In the genomic region with DNA sequence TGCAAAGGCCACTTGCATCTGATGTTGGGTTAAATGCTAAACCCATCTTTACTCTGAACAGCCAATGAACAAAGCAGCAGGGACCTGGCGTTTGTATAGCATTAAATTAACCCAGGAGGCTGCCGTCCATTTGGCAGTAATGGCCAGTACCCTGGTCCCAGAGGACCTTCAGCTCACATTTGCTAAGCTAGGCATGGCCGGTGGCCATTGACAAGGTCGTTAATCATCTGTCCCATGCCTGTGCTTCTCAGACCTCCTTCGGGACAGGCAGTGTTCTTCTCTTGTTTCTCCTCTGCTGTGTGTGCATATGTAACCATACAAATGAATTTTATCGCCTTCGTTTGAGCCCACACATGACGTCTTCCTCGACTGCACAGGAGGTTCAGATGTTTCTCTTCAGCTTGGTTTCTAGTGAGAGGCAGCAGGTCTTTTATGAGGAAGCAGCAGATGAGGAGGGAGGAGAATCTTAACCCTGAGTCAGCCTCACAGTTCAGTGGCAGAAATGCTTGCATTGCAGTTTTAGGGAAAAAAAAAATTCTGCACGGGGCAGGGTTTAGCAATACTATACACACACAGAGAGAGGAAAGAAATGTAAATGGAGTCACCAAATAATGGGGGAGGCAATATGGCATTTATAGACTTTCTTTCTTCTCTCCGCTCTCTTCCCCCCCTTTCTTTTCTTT, we compare ENCODE assay signal across 13 mouse cellular contexts.
A peak's percentile ranks its signal among the peaks of the same experiment; 100 is the strongest.
DNase-seq lines count a peak whose midpoint lies in the region; ATAC-seq and TF ChIP-seq lines count a peak whose summit lies in the region.
"Had no signal": no experiment of that assay in that cellular context is flagged by ENCODE, and none has a peak within 500 bp of the region (broad histone marks: within the 10 kb centered on the region; RNA-seq: fewer than 3 reads in every experiment).

No protein-coding gene starts in this region.

- no peaks in the 10 kb centered on the region for H3K9me3 ChIP-seq in liver, embryonic 12.5 days (replicated peaks)
- H3K9me3 ChIP-seq in hindbrain, embryonic 10.5 days, result no peaks in the 10 kb centered on the region
- no peaks in the 10 kb centered on the region for H3K9me3 ChIP-seq in neural tube, embryonic 11.5 days (ENCODE audit: control insufficient read depth, low read length)
- H3K9me3 ChIP-seq: forebrain, embryonic 15.5 days; liver, embryonic 13.5 days had no signal

- H3K79me2 ChIP-seq in liver, adult 2 months (ENCODE audit: control insufficient read depth, insufficient read depth, low read length), result no peaks in the 10 kb centered on the region

- H3K9ac ChIP-seq in liver, adult 2 months (ENCODE audit: low read depth, low read length), result no peak overlapping the region
- no peak overlapping the region for H3K9ac ChIP-seq in liver, embryonic 12.5 days
- H3K9ac ChIP-seq in neural tube, embryonic 11.5 days (ENCODE audit: low read length), result no peak overlapping the region
- H3K9ac ChIP-seq: forebrain, embryonic 15.5 days; liver, embryonic 13.5 days had no signal

- H3K36me3 ChIP-seq in liver, adult 2 months (ENCODE audit: control insufficient read depth, insufficient read depth, low read length), result no peaks in the 10 kb centered on the region
- H3K36me3 ChIP-seq in liver, embryonic 12.5 days, result no peaks in the 10 kb centered on the region
- no peaks in the 10 kb centered on the region for H3K36me3 ChIP-seq in hindbrain, embryonic 10.5 days
- H3K36me3 ChIP-seq in neural tube, embryonic 11.5 days (ENCODE audit: control insufficient read depth, insufficient read depth, low read length), result no peaks in the 10 kb centered on the region
- H3K36me3 ChIP-seq: forebrain, embryonic 15.5 days; liver, embryonic 13.5 days had no signal

- no peak overlapping the region for H3K4me2 ChIP-seq in liver, embryonic 12.5 days
- no peak overlapping the region for H3K4me2 ChIP-seq in neural tube, embryonic 11.5 days (ENCODE audit: low read depth)
- H3K4me2 ChIP-seq: forebrain, embryonic 15.5 days; heart, embryonic 11.5 days; liver, embryonic 13.5 days had no signal

- WGBS in liver, adult 2 months, result 70% methylated on average over 11 of the region's 11 CpGs
- WGBS in liver, embryonic 12.5 days (ENCODE audit: insufficient replicate concordance), result 58% methylated on average over 11 of the region's 11 CpGs
- WGBS in hindbrain, embryonic 10.5 days, result 61% methylated on average over 11 of the region's 11 CpGs
- WGBS in neural tube, embryonic 11.5 days, result 32% methylated on average over 11 of the region's 11 CpGs

- no peaks in the 10 kb centered on the region for H3K4me1 ChIP-seq in liver, adult 2 months (ENCODE audit: control insufficient read depth, insufficient read depth, low read length)
- H3K4me1 ChIP-seq in liver, embryonic 12.5 days, result no peaks in the 10 kb centered on the region
- H3K4me1 ChIP-seq in hindbrain, embryonic 10.5 days (replicated peaks), result peaks cover 11% of the 10 kb centered on the region; the same call in 1 of the 2 replicates
- peaks cover 4% of the 10 kb centered on the region for H3K4me1 ChIP-seq in neural tube, embryonic 11.5 days (ENCODE audit: control insufficient read depth, insufficient read depth, low read length)
- H3K4me1 ChIP-seq: forebrain, embryonic 15.5 days; liver, embryonic 13.5 days had no signal

- H3K27me3 ChIP-seq in liver, adult 2 months (ENCODE audit: control insufficient read depth, insufficient read depth, low read length), result no peaks in the 10 kb centered on the region
- no peaks in the 10 kb centered on the region for H3K27me3 ChIP-seq in liver, embryonic 12.5 days (replicated peaks)
- no peaks in the 10 kb centered on the region for H3K27me3 ChIP-seq in hindbrain, embryonic 10.5 days (ENCODE audit: insufficient read depth, poor library complexity, severe bottlenecking)
- no peaks in the 10 kb centered on the region for H3K27me3 ChIP-seq in neural tube, embryonic 11.5 days (ENCODE audit: control insufficient read depth, insufficient read depth, low read length)
- H3K27me3 ChIP-seq: forebrain, embryonic 15.5 days; liver, embryonic 13.5 days had no signal

- no peak for TF ChIP-seq CTCF in liver, adult 2 months (IDR thresholded peaks at IDR 0.05; ENCODE audit: low read depth, low read length)

- ATAC-seq in liver, embryonic 12.5 days, result no peak
- peak; percentile 84 for ATAC-seq in neural tube, embryonic 11.5 days (ENCODE audit: insufficient read depth, low FRiP score, low TSS enrichment)
- ATAC-seq: forebrain, embryonic 15.5 days had no signal

- no peak overlapping the region for H3K27ac ChIP-seq in liver, adult 2 months (replicated peaks; ENCODE audit: insufficient read depth, low read depth, low read length)
- H3K27ac ChIP-seq in liver, embryonic 12.5 days, result no peak overlapping the region
- 0 out of 2 replicates have a peak overlapping the region, but pooled peaks have one; percentile 3 for H3K27ac ChIP-seq in hindbrain, embryonic 10.5 days
- H3K27ac ChIP-seq in neural tube, embryonic 11.5 days (ENCODE audit: low read depth, low read length), result peak overlapping the region; percentile 5; the same call in 1 of the 2 replicates
- H3K27ac ChIP-seq: forebrain, embryonic 15.5 days; liver, embryonic 13.5 days had no signal

- no peak for TF ChIP-seq POLR2A in liver, adult 2 months (IDR thresholded peaks at IDR 0.05; ENCODE audit: extremely low read depth, insufficient read depth, low read length)

- no peak overlapping the region for H3K4me3 ChIP-seq in liver, adult 2 months (ENCODE audit: insufficient read depth, low read depth, low read length)
- no peak overlapping the region for H3K4me3 ChIP-seq in liver, embryonic 12.5 days
- H3K4me3 ChIP-seq in hindbrain, embryonic 10.5 days, result no peak overlapping the region
- H3K4me3 ChIP-seq in neural tube, embryonic 11.5 days (ENCODE audit: low read depth, low read length), result no peak overlapping the region
- H3K4me3 ChIP-seq: forebrain, embryonic 15.5 days; liver, embryonic 13.5 days had no signal

- peak; percentile 31 to 63 for DNase-seq in cerebellum, postnatal 10 days
- DNase-seq in cerebellum, adult 9-10 months, result no peak
- DNase-seq in liver, adult 2 months (ENCODE audit: extremely low read depth, low read depth, low spot score), result peak; percentile 3
- DNase-seq in hindbrain, embryonic 10.5 days (ENCODE audit: low spot score), result peak; percentile 46
- peak; percentile 61 for DNase-seq in neural tube, embryonic 11.5 days (ENCODE audit: low spot score)
- no peak for DNase-seq in thymus, adult 18-20 months
- no peak for DNase-seq in heart, adult 18-20 months
- DNase-seq: liver, embryonic 13.5 days; lung, postnatal 4 days; thymus, adult 2 months had no signal

Comparison
In these comparisons a context has a peak if more than half of its experiments do, and no peak if none do; other contexts are left out.
1. DNase-seq: peak in cerebellum, postnatal 10 days (2 of 2), liver, adult 2 months (single experiment), hindbrain, embryonic 10.5 days (single experiment) and neural tube, embryonic 11.5 days (single experiment); none in cerebellum, adult 9-10 months (single experiment), thymus, adult 18-20 months (0 of 2) and heart, adult 18-20 months (0 of 2).
2. H3K27ac ChIP-seq: peak in hindbrain, embryonic 10.5 days (single experiment) and neural tube, embryonic 11.5 days (single experiment); none in liver, adult 2 months (single experiment) and liver, embryonic 12.5 days (single experiment).